Mouse (Mus musculus): ENCODE measurements around the gene Dnah12. TPM values are rescaled to one million over a fixed set of nuclear protein-coding genes. Genes with fewer than 3 reads are reported as not detected.
A peak's percentile ranks its signal among the peaks of the same experiment; 100 is the strongest.
"Not testable (repeated sequence)": the region's sequence is repeated elsewhere in the genome, so short reads cannot be mapped to it uniquely, and the experiment has no call there.

The Dnah12 gene
- 0.58 and 1.6 TPM in 2 replicates for total RNA-seq (2017)

DNA sequence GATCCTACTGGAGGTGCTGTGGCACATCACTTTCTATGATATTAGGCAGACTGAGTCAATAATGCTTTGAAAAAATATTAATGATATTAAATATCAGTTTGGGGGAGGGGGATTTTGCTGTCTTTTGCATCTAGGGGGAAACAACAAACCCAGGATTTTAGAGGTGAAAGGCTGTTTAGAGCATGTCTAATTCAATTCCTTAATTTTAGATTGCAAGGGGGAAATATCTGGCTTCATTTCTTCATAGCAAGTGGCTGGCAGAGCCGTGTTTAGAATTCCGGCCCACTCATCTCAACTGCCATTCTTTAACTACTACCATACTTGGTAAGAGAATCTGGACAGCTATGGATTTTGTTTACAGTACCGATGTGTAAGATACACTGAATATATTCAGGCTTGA is at the start of gene Dnah12:
Gene Dnah12, plus strand, starts transcription at position 301 of the 400 bp plus-strand sequence.
- no peak for ATAC-seq (ENCODE audit: extremely low read depth, insufficient number of reproducible peaks, low FRiP score, poor library complexity, severe bottlenecking)

- no peak for ATAC-seq (ENCODE audit: extremely low read depth, insufficient number of reproducible peaks, low FRiP score, poor library complexity, severe bottlenecking)
Measured at GRCm38 (mm10) chr14:26645989-26646650, 47.0 kb upstream of the Dnah12 start.

GRCm38 (mm10) chr14:26647811-26648210 is 45.3 kb upstream of the Dnah12 start:
- no peak for ATAC-seq (ENCODE audit: extremely low read depth, insufficient number of reproducible peaks, low FRiP score, poor library complexity, severe bottlenecking)

- ATAC-seq (ENCODE audit: extremely low read depth, insufficient number of reproducible peaks, low FRiP score, poor library complexity, severe bottlenecking): peak; percentile 61
Measured at GRCm38 (mm10) chr14:26651901-26652300, 41.2 kb upstream of the Dnah12 start.

DNA sequence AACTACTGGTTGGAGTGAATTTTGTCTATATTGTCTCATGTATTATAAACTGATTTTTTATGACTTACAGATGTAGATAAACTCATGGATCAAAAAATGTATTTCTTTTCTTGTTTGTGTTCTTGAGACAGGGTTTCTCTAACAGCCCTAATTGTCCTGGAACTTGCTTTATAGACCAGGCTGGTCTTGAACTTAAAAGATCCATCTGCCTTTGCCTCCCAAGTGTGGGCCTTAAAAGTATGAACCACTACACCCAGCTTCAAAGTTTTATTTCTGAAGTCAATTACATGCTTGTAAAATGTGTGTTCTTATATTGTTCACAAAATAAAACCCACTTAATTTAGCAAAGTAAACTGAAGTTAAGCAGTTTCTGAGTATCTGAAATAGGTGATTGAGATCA is 34.9 kb upstream of the Dnah12 start:
- ATAC-seq (ENCODE audit: extremely low read depth, insufficient number of reproducible peaks, low FRiP score, poor library complexity, severe bottlenecking): no peak

DNA sequence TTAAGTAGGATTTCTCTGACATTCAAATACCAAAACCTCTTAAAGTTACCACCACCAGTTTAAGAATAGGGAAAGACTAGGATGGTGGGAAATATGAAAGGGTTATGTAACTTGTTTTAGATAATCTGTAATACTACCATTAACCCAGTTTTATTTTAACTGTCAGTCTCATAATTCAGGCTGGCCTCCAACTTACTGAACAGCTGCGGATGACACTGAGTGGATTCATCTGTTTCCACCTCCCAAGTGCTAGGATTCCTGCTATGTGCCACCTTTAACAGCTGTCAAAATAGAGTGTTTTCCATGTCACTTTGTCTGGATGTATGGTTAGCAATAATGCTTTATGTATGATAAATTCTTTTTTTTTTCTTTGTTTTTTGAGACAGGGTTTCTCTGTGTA is 32.8 kb upstream of the Dnah12 start:
- no peak for ATAC-seq (ENCODE audit: extremely low read depth, insufficient number of reproducible peaks, low FRiP score, poor library complexity, severe bottlenecking)

- no peak for ATAC-seq (ENCODE audit: extremely low read depth, insufficient number of reproducible peaks, low FRiP score, poor library complexity, severe bottlenecking)
Measured at GRCm38 (mm10) chr14:26662016-26662415, 31.1 kb upstream of the Dnah12 start.

GRCm38 (mm10) chr14:26662488-26662887 is 30.6 kb upstream of the Dnah12 start:
- no peak for ATAC-seq (ENCODE audit: extremely low read depth, insufficient number of reproducible peaks, low FRiP score, poor library complexity, severe bottlenecking)

GRCm38 (mm10) chr14:26663851-26664250 is 29.2 kb upstream of the Dnah12 start:
- no peak for ATAC-seq (ENCODE audit: extremely low read depth, insufficient number of reproducible peaks, low FRiP score, poor library complexity, severe bottlenecking)

- no peak for ATAC-seq (ENCODE audit: extremely low read depth, insufficient number of reproducible peaks, low FRiP score, poor library complexity, severe bottlenecking)
Measured at GRCm38 (mm10) chr14:26667991-26668370, 25.1 kb upstream of the Dnah12 start.

DNA sequence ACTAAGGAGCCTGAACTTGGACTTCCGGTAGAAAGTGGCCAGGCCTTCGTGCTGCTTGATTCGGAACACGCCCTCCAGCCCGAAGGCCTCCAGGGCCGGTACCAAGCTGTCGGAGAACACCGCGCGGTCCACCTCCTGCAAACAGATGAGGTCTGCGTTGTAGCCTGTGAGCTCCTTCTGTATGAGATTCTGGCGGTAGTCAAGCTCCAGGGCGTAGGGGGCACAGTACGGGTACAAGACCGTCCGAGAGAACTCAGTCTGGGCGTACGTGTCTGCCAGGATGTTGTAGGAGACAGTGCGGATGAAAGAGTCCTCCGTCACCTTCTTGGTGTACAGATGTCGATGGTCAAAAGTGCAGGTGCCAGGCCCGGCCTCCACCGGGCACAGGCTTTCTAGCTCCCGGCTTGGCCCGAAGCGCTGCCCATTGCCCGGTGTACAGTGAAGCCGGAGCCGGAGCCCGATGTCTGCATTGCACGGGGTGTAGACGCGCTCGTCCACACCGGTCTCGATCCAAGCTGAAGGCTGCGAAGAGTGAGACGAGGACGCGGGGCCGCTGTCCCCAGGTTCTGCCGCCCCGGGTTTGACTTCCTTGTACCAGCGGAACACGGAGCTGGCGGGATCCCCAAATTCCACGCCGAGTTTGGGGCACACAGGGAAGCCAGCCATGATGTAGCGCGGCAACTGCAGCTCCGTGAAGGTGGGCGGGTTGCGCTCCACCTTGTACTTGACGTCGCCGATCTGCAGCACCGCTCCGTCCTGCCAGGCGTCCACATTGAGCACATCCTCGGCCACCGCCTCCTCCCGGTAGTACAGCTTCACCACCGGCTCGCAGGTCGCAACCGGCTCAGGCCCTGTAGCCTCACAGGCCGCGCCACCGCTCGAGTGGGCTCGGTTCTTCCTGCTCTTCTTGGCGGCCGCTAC is 24.4 kb upstream of the Dnah12 start:
- peak; percentile 31; the same call in 1 of the 2 replicates for ATAC-seq (ENCODE audit: extremely low read depth, insufficient number of reproducible peaks, low FRiP score, poor library complexity, severe bottlenecking)

DNA sequence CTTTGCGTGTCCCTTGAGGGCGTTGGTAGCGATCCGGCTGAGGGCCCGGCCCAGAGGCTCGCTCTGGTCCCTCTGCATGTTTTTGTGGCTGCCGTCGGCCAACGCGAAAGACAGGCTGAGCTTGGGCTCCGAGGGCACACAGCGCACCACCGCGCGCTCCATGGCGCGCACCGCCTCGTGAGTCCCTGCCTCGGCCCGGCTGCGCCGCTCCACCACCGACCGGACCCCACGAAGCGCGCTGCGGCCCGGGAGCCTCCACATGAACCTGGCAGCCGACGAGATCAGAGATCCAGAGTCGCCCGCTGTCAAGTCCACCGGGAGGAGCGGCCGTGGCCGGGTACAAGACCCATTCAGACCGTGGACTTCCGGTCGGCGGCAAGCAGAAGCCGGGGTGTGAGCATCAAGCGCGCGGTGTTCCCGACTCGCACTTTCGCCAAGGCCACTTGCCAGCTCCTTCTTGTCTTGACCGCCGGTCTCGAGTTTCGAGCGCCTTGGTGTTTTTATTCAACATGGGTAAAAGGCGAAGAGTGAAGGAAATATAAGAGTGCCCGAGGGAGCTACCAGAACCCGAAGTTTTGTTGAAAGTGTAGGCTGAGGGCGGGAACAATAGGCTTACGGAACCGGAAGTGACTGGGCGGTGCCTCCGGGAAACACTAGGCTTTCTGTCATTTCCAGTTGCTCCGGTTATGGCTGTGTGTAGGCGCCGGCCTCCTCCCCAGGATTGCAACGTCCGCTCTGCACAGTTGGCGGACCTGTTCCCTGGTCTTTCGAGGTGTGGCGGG is 23.6 kb upstream of the Dnah12 start, which contains the start of gene Pde12:
Gene Pde12, minus strand, starts transcription at position 592 of the 782 bp plus-strand sequence.
- ATAC-seq (ENCODE audit: extremely low read depth, insufficient number of reproducible peaks, low FRiP score, poor library complexity, severe bottlenecking): peak; percentile 87

DNA sequence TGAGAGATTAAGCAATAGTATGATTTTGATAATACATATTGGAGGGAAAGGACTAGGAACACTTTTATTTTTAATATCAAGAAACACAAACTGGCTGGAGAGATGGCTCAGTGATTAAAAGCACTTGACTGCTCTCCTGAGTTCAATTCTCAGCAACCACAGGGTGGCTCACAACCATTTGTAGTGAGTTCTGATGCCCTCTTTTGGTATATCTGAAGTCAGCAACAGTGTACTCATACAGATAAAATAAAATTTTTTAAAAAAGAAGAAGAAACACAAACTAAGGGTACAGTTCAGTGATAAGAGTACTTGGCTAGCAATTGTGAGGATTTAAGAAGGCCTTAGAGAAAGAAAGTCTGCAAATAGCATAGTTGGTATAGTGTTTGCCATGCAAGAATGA is 22.1 kb upstream of the Dnah12 start:
- no peak for ATAC-seq (ENCODE audit: extremely low read depth, insufficient number of reproducible peaks, low FRiP score, poor library complexity, severe bottlenecking)

- not testable (repeated sequence) for ATAC-seq (ENCODE audit: extremely low read depth, insufficient number of reproducible peaks, low FRiP score, poor library complexity, severe bottlenecking)
Measured at GRCm38 (mm10) chr14:26671870-26672615, 21.0 kb upstream of the Dnah12 start.

DNA sequence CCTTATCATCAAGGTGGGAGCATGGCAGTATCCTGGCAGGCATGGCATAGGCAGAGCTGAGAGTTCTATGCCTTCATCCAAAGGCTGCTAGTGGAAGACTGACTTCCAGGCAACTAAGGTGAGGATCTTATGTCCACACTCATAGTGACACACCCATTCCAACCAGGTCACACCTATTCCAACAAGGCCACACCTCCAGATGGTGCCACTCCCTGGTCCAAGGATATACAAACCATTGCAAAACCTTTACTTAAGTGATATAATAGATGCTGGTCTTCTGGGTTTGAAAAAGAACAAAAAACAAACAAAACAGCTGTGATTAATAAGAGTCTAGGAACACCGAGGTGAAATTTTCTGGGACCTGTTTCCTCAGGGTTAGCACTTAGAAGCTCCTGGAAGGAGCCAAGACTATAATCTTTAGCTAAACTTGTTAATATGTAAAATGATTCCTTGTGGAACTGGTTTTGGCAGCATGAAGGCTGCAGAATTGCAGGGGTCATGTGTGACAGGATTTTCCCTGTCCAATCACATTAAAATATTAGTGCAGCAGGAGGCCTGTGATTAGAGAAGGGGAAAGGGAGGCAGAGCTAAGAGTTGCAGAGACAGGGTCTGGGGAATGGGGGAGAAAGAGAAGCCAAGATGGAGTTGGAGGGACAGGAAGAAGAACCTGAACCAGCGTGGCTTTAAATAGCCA is 18.5 kb upstream of the Dnah12 start:
- not testable (repeated sequence) for ATAC-seq (ENCODE audit: extremely low read depth, insufficient number of reproducible peaks, low FRiP score, poor library complexity, severe bottlenecking)

GRCm38 (mm10) chr14:26675371-26675770 is 17.7 kb upstream of the Dnah12 start:
- 0 out of 2 replicates have a peak, but pooled peaks have one; percentile 41 for ATAC-seq (ENCODE audit: extremely low read depth, insufficient number of reproducible peaks, low FRiP score, poor library complexity, severe bottlenecking)

GRCm38 (mm10) chr14:26675791-26676190 is 17.3 kb upstream of the Dnah12 start:
- peak; percentile 93 for ATAC-seq (ENCODE audit: extremely low read depth, insufficient number of reproducible peaks, low FRiP score, poor library complexity, severe bottlenecking)

DNA sequence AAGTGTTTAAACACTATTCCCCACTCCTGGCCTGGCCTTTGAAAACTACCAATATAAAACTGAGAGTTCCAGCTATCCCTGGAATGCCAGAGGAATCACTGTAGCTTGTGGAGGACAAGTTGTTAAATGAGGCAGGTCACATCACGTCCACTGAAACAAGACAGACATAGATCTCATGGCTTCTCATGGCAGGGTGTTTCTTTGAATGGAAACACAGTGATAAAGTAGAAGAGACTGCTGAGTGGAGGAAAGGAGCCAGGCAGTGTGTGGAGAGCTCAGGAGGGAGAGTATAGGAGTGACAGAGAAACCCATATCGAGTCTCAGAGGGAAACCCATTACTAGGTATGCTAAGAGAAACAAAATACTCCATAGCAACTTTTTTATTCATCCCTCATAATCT is 2.3 kb upstream of the Dnah12 start:
- ATAC-seq (ENCODE audit: extremely low read depth, insufficient number of reproducible peaks, low FRiP score, poor library complexity, severe bottlenecking): no peak
